Mouse (Mus musculus) C2C12 (cell line): ENCODE data around the gene Olfm1. TPM values are rescaled to one million over a fixed set of nuclear protein-coding genes. Genes with fewer than 3 reads are reported as not detected.

ENCODE experiments used
- H3K27me3 ChIP-seq: one replicate; pipeline ENCODE4 v1.6.1; 2011; ENCODE audit not compliant: control insufficient read depth, insufficient read depth, insufficient read length
- H3K36me3 ChIP-seq: one replicate; pipeline ENCODE4 v1.6.1; 2011; ENCODE audit not compliant: control insufficient read depth, insufficient read depth
- H3K4me3 ChIP-seq: one replicate; pipeline ENCODE4 v1.5.1; 2011; ENCODE audit warnings: mild to moderate bottlenecking, control low read depth; ENCODE audit not compliant: poor library complexity, insufficient read depth, severe bottlenecking
- H3K79me2 ChIP-seq: one replicate; pipeline ENCODE4 v1.6.1; 2011; ENCODE audit not compliant: control insufficient read depth, insufficient read depth
- H3K79me3 ChIP-seq: one replicate; pipeline ENCODE4 v1.6.1; 2011; ENCODE audit warnings: low read depth, control low read depth
- H3ac ChIP-seq: one replicate; pipeline ENCODE3; 2011; ENCODE audit warnings: low read depth; ENCODE audit not compliant: control insufficient read depth, insufficient read length
- CEBPB ChIP-seq: IDR thresholded peaks from one replicate; pipeline ENCODE4 v1.6.1; 2011; ENCODE audit warnings: low read depth, mild to moderate bottlenecking, control low read depth, moderate library complexity
- CTCF ChIP-seq: IDR thresholded peaks from one replicate; pipeline ENCODE4 v1.5.1; 2011; ENCODE audit not compliant: control insufficient read depth, insufficient read depth, insufficient read length
- FOSL1 ChIP-seq: IDR thresholded peaks from one replicate; pipeline ENCODE4 v1.8.0; 2011; ENCODE audit warnings: mild to moderate bottlenecking, low read length; ENCODE audit not compliant: poor library complexity, insufficient read depth, severe bottlenecking
- MAX ChIP-seq: IDR thresholded peaks from one replicate; pipeline ENCODE4 v1.6.1; 2011; ENCODE audit warnings: mild to moderate bottlenecking, control low read depth
- MYOD1 ChIP-seq: IDR thresholded peaks from one replicate; pipeline ENCODE4 v1.6.1; 2011; ENCODE audit warnings: low read depth; ENCODE audit not compliant: control insufficient read depth, insufficient read length
- MYOG ChIP-seq: IDR thresholded peaks from one replicate; pipeline ENCODE4 v1.6.1; 2011; ENCODE audit not compliant: control insufficient read depth, insufficient read length; ENCODE audit errors: extremely low read depth
- USF1 ChIP-seq: IDR thresholded peaks from one replicate; pipeline ENCODE4 v1.6.1; 2011; ENCODE audit warnings: low read depth, mild to moderate bottlenecking, control low read depth, moderate library complexity
- polyA plus RNA-seq: library from polyadenylated mRNA; unstranded; fragments of >200 nt; fragmentation: generic; extraction: Trizol; gene quantifications from one replicate; pipeline ENCODE4 v1.2.1, GENCODE M21; 2012; ENCODE audit warnings: missing spikeins

Gene Olfm1
- polyA plus RNA-seq, 1 experiment: 55.2 TPM

- Histone ChIP-seq H3K27me3 (peaks cover 14% of the 10 kb centered on the region), H3K4me3 (no peak overlapping the region), H3K79me3 (no peaks in the 10 kb centered on the region), H3K79me2 (no peaks in the 10 kb centered on the region), H3ac (no peak overlapping the region), H3K36me3 (no peaks in the 10 kb centered on the region)
- TF ChIP-seq CEBPB (no peak), MAX (no peak), USF1 (no peak), MYOG (no peak), MYOD1 (no peak)
These were observed 45.5 kb upstream of the Olfm1 start for GRCm38 (mm10) chr2:28147248-28147794.

- H3K27me3 ChIP-seq: peaks cover 25% of the 10 kb centered on the region
- H3ac ChIP-seq: no peak overlapping the region
- no peaks in the 10 kb centered on the region for H3K36me3 ChIP-seq
- no peaks in the 10 kb centered on the region for H3K79me3 ChIP-seq
- no peaks in the 10 kb centered on the region for H3K79me2 ChIP-seq
- no peak overlapping the region for H3K4me3 ChIP-seq
- TF ChIP-seq CTCF (no peak), USF1 (no peak), MYOG (no peak), MAX (no peak), MYOD1 (no peak), FOSL1 (no peak), CEBPB (no peak)
These were observed 43.1 kb upstream of the Olfm1 start for GRCm38 (mm10) chr2:28149688-28150087.

- no peak for TF ChIP-seq CEBPB
- TF ChIP-seq FOSL1: no peak
- Histone ChIP-seq H3K79me2 (no peaks in the 10 kb centered on the region), H3K27me3 (peaks cover 65% of the 10 kb centered on the region), H3K79me3 (no peaks in the 10 kb centered on the region), H3K4me3 (no peak overlapping the region), H3ac (no peak overlapping the region), H3K36me3 (no peaks in the 10 kb centered on the region)
These were observed 32.2 kb upstream of the Olfm1 start for GRCm38 (mm10) chr2:28160568-28160967.

DNA sequence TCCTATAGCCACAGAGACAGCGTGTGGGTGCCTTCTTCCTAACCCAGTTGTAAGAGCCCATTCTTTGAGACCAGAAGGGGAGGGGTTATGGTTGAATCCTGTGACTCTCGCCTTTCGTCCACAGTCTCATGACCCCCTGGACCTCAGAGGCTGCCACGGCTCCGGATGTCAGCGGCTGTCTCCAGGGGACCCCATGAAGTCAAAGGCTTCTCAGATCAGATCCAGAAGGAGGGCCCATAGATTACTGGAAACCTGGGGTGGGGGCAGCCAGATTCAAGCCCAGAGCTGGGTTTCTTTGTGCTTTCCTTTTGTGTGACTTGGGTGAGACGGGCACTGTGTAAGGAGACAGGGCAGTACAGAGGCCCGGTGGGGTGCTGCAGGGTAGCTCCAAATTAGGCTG lies 27.2 kb upstream of the Olfm1 start:
- Histone ChIP-seq H3K79me2 (no peaks in the 10 kb centered on the region), H3ac (no peak overlapping the region), H3K79me3 (no peaks in the 10 kb centered on the region), H3K27me3 (peaks cover 72% of the 10 kb centered on the region), H3K36me3 (no peaks in the 10 kb centered on the region), H3K4me3 (no peak overlapping the region)
- TF ChIP-seq MYOD1 (no peak), MAX (no peak), MYOG (no peak), USF1 (no peak), CEBPB (no peak), CTCF (no peak)

DNA sequence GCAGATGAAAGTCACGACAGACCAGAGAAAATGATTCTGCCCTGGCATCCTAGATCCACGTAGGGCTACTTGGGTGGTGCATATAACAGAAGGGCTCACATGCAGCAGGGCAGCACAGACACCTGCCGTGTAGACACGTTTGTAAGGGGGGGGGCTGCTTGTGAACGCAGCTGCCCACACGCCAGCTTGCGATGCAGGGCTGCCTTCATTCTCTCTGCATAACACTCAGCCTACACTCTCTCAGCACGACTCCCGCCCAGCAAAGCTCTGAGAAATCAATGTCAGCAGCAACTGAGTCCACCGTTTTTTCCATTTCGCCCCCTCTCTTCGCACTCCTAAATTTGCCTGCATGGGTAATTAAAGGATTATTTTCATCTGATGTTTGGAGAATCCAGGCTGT lies 23.5 kb upstream of the Olfm1 start:
- Histone ChIP-seq H3K36me3 (no peaks in the 10 kb centered on the region), H3K79me3 (no peaks in the 10 kb centered on the region), H3K4me3 (no peak overlapping the region), H3K79me2 (no peaks in the 10 kb centered on the region), H3ac (no peak overlapping the region), H3K27me3 (peaks cover 82% of the 10 kb centered on the region)
- TF ChIP-seq MYOG (no peak), FOSL1 (no peak), MYOD1 (no peak), USF1 (no peak), CTCF (no peak), MAX (no peak), CEBPB (no peak)

- Histone ChIP-seq H3K4me3 (no peak overlapping the region), H3ac (no peak overlapping the region), H3K36me3 (no peaks in the 10 kb centered on the region), H3K27me3 (peaks cover 60% of the 10 kb centered on the region), H3K79me3 (no peaks in the 10 kb centered on the region), H3K79me2 (no peaks in the 10 kb centered on the region)
- TF ChIP-seq USF1: no peak
These were observed 20.8 kb upstream of the Olfm1 start for GRCm38 (mm10) chr2:28171962-28172361.
